Mouse (Mus musculus): ENCODE results near the gene Ivns1abp. TPM values are rescaled to one million over a fixed set of nuclear protein-coding genes. Genes with fewer than 3 reads are reported as not detected.
"Not testable (repeated sequence)": the region's sequence is repeated elsewhere in the genome, so short reads cannot be mapped to it uniquely, and the experiment has no call there.

Gene Ivns1abp
- 100 to 1,000 TPM; 210 to 250 TPM for total RNA-seq (2021)
- long read RNA-seq, experiment 1, transcript Ivns1abp-203 (8 exons, 2,783 nt): minor isoform, 10 of 180 reads
- long read RNA-seq, experiment 1, transcript Ivns1abp-201 (15 exons, 3,511 nt): major isoform, 100 of 180 reads
- long read RNA-seq, experiment 1, transcript Ivns1abp-204 (15 exons, 3,315 nt): minor isoform, 6 of 180 reads
- long read RNA-seq, experiment 1, partial matches to known transcripts: 56 of 180 reads
- long read RNA-seq, experiment 1, other reads (novel, unspliced or antisense): 8 of 180 reads
- long read RNA-seq, experiment 2, transcript Ivns1abp-201 (15 exons, 3,511 nt): major isoform, 100 of 196 reads
- long read RNA-seq, experiment 2, transcript Ivns1abp-204 (15 exons, 3,315 nt): minor isoform, 19 of 196 reads
- long read RNA-seq, experiment 2, partial matches to known transcripts: 62 of 196 reads
- long read RNA-seq, experiment 2, other reads (novel, unspliced or antisense): 11 of 196 reads

DNA sequence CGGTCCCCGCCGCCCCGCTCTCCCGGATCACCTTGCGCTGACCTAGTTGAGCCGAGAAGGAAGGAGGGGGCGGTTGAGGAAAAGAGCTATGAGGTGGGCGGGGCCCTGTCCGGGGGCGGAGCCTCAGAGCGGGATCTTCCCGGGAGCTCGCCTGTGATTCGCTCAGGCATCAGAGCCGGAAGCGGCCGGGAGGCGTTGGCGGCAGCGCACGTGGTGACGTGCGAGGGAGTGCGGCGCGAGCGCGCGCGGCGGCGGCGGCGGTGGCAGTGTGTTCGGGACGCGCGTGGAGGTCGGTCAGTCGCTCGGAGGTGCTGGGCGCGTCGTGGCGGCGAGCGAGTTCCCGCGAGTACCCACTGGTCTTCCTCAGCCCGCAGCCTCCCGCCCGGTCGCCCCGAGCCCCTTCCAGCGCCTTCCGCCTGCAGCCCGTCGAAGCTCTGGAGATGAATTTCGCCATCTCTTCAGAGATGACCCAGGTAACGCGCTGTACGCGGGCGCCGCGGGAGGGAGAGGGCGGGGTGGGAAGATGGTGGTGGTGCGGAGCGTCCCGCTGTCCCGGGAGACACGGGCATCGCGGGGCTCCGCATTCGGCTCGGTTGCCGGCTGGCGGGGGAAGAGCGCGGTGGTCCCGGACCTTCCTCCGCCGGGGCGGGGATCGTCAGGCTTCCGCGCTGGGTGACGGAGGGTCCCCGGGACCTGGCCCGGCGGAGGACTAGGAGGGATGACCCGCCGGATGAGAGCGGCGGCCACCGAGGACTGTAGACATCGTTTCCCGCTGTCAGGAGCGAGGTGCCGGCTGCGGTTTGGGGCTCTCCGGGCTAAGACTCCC, at the start of gene Ivns1abp:
Gene Ivns1abp (plus strand): TSS at position 195 of the 826 bp plus-strand sequence.
- DNase-seq: peak; percentile 98

DNA sequence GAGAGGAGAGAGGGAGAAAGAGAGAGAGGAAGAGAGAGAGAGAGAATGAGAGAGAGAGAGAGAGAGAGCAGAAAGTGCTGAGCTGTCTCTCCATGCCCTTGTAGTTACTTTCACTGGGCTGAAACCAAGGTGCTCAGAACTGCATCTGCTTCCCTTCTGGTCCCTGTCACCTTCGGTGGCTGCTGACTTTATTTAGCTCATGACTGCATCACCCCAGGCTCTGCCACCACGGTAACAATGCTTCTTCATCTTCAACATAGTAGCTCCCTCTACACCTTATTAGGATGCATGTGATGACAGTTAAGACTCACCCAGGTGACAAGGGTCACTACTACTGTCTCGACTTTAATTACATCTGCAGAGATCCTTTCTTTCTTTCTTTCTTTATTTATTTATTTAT, 48.8 kb upstream of the Ivns1abp start:
- no peak for DNase-seq

DNA sequence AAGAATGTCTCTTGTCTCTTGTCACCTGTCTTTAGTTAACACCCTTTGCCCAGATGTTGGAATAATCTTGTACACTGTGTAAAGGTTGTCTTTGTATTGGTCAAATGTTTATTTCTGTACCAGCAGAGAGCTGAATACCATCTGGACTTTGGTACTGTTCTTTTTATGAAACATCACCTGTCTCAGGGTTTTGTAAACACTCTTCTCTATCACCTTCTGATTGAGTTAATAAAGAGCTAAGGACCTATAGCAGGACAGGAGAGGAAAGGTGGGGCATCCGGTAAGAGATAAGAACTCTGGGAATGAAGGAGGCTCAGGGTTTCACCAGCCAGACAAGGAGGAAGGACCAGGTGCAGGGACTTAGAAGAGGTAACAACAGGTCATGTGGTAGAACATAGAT, 47.7 kb upstream of the Ivns1abp start:
- DNase-seq: no peak

GRCm38 (mm10) chr1:151297025-151297424, 47.3 kb upstream of the Ivns1abp start:
- no peak for DNase-seq

GRCm38 (mm10) chr1:151297596-151297995, 46.7 kb upstream of the Ivns1abp start:
- DNase-seq: no peak

- peak; percentile 18 for DNase-seq
Observed at GRCm38 (mm10) chr1:151301456-151301855, 42.8 kb upstream of the Ivns1abp start.

- no peak for DNase-seq
Observed at GRCm38 (mm10) chr1:151301904-151302303, 42.4 kb upstream of the Ivns1abp start.

GRCm38 (mm10) chr1:151303265-151303664, 41.0 kb upstream of the Ivns1abp start:
- DNase-seq: no peak

DNA sequence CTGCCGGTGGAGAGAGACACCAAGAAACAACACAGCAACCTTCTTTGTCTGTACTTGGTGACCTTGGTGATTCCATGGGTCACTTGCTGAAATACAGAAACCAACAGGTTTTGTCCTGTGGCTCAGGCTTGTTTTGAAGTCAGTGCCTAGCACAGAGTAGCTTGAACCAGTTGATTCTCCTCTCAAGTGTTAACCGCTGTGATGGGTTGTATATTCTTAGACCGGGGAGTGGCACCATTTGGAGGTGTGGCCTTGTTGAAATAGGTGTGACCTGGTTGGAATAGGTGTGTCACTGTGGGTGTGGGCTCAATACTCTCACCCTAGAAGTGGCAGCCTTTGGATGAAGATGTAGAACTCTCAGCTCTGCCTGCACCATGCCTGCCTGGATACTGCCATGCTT, 39.3 kb upstream of the Ivns1abp start:
- DNase-seq: not testable (repeated sequence)

GRCm38 (mm10) chr1:151307059-151307458, 37.2 kb upstream of the Ivns1abp start:
- no peak for DNase-seq

DNA sequence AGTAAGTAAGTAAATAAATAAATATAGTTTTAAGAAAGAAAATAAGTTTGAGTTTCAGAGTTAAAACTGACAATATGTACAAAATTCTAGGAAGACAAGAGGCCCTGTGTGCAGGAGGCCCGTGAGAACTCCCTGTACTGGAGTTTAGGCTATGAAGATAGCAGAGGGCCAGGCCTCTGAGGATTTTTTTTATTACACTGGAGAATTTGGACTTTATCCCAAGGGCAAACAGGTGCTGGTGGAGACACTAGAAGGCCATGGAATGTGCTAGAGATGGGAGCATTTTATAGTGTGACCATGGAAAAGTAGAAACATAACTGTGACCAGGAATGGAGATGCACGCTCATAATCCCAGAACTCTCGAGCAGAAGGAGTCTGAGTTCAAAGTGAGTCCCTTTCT, 36.5 kb upstream of the Ivns1abp start:
- no peak for DNase-seq

- no peak for DNase-seq
Observed at GRCm38 (mm10) chr1:151308508-151308907, 35.8 kb upstream of the Ivns1abp start.

DNA sequence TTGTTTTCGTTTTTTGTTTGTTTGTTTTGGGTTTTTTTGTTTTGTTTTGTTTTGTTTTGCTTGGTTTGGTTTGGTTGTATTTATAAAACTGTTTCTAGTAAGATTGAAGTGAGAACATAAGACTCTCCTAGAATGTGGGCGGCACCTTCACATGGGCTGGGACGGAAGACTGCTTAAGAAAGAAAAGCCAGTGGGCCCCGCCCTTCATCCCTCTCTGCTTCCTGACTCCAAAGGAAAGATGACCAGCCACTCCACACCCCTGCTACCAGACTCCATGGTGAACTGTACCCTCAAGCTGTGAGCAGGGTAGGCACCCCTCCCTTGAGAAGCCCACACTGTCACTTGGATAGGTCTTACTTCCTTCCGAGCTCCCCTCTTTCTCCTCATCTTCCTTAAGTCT, 33.8 kb upstream of the Ivns1abp start:
- no peak for DNase-seq

DNA sequence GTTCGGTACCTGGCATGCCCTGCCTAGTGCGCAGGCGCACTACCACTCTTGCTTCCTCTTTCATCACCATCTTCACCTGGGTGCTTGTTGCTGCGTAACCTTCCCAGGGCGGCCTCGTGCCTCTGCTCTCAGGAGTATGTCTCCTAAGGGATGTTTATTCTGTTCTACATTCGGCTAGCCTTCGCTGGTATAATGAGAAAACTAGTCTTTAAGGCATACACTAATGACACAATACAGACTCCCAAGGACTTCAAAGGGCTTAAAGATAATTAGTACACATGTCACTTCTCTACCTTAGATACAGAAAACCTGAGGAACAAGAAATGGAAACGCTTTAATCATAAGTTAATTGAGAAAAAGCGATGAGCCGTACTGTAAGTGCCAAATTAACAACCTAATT, 32.9 kb upstream of the Ivns1abp start:
- no peak for DNase-seq

DNA sequence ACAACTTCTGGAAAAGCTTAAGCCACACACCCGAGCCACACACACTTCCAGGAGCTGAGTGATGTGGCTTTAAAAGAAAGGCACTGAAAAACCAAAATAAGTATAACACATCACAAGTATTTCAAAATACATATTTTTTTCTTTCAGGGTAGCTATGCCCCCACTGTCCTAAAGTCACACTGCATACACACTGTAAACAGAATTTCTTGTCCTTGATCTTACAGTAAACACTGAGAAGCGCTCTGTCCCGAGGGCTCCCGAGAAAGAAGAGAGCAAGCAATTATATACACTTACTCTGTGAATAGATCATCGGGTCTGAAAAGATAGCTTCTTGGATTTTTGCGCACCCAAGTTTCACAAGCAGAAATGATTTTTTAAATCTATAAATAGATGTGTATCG, 25.0 kb upstream of the Ivns1abp start:
- DNase-seq: no peak

DNA sequence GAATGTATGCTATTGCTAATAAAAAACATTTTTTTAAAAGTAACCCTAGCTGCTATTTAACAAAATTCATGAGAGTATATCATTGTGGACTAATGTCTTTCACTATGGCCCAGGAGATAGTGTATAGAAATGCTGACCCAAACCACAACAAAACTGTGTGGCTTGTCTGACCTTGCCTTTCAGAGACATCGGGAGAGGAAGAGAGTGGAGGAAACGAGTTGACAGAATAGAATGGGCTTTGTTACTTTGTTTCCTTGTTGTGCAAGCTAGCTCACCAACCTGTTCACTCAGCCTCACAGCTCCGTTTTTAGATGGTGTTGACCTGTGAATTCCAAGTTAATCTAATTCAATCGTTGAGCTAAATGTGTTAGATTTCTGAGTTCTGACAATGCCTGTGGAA, 23.9 kb upstream of the Ivns1abp start:
- DNase-seq: no peak

DNA sequence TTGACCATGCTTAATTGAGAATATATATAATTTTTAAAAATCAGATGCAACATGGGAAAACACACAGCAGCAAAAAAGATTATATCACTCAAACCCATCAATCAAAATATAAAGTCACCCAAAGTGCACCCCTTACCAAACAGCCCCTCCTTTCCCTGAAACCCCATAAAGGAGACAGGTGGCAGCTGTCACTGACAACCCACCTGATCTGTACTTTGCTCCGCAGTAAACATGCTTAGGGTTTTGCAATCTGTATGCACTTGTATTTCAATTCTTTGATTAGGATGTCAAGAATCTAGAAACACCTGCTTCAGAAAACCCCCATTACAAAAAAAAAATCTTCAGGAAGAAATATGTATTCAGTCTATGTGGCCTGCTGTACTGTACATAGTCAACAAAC, 18.9 kb upstream of the Ivns1abp start:
- DNase-seq: no peak

GRCm38 (mm10) chr1:151328341-151329097, 15.8 kb upstream of the Ivns1abp start:
- no peak for DNase-seq

DNA sequence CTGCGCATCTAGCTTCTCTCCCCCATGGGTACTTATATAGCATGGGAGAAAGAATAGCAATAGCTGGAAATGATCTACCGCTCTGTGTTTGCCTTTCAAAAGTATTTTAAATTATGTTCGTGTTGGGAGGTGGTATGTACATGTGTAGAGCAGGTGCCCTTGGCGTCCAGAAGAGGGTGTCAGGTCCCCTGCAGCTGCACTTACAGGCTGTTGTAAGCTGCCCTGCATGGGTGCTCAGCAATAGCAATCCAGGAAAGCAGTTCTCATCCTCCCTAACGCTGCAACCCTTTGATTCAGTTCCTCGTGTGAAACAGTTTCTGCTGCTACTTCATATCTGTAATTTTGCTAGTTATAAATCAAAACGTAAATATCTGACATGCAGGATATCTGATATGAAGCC, 14.7 kb upstream of the Ivns1abp start:
- no peak for DNase-seq

GRCm38 (mm10) chr1:151332819-151333218, 11.5 kb upstream of the Ivns1abp start:
- DNase-seq: no peak

DNA sequence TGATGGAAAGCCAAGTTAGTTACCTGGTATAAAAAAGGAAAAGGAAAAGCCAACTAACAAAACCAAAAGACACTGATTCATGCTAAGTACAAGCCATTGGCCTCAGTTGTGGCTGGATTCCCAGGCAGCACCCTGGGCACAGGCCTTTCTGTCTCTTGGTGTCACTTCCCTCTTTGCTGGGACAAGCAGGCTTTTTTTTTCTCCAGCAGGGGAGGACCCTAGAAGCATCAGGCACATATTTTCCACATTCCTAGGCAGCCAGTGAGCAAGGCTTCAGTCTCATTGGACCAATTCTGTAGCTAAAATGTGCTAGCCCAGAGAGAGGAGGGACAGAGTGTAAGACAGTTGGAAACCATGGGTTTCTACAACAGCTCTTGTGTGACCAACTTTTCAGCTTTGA, 6.0 kb upstream of the Ivns1abp start:
- DNase-seq: no peak

GRCm38 (mm10) chr1:151338941-151339340, 5.3 kb upstream of the Ivns1abp start:
- peak; percentile 82 for DNase-seq

Measured in adrenal gland, postnatal 10 days (tissue).